Mouse (Mus musculus) MN1 (cell line): ENCODE results near the gene Olfr229.
"Not testable (repeated sequence)": the region's sequence is repeated elsewhere in the genome, so short reads cannot be mapped to it uniquely, and the experiment has no call there.

Source experiments
- DNase-seq: peaks from one replicate; pipeline ENCODE4 v3.0.0-alpha.2; 2016; ENCODE audit warnings: low spot score

The Olfr229 gene

DNA sequence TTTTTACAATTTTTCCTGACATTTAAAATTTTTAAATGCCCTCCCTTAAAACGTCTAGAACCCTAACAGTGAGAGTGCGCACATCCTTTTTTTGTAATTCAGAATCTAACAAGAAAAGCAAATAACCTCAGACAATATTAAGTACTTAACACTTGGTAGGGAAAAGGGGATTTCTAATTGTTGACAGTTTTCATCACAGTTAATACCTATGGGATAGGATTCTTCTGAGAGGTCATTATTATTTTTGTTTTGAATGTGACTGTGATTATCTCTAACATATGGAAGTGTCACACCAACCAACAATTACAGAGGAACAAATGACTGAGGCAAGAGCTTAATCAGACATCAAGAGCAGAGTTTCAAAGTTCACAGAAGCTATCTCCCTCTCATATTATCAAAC, at the start of gene Olfr229:
Olfr229 (plus strand) TSS at position 301 of the 400 bp plus-strand sequence.
- DNase-seq = no peak

DNA sequence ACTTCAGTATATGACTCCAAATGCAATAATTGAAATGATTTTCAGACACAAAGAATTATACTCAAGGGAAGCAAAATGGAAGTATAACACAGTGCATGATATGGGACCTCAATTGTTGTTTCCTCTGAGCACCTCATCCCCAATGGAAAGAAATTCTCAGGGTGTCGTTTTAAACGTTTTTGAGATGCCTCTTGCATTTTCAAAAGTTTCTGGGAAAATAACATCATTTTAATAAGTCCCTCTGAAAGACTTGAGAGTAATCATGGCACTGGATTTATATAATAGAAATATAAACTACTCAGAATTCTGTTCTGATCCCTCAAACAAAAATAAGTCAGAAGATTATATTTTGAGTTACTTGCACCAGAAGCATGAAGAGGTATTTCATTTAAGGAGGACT, 41.0 kb upstream of the Olfr229 start, which contains the start of gene Olfr972:
Olfr972 (plus strand) TSS at position 301 of the 400 bp plus-strand sequence.
- DNase-seq = no peak

DNA sequence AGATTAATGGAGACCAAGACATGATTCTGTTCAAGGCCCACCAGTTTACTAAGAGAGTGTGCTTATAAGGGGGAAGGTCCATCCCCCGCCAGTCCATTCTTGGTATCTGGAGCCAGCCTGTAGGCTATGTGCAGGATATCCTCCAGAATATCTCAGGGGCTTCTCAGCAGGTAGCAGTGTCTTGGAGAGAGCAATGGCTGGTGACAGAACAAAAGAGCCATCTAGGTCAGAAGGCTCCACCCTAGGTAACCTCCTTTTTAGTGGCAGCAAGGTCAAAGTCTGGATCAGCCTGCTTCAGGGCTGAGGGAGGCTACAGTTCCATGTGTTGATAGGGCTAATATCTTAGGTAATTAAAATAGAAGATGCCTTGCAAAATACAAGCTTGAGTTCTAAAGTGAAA, 35.1 kb upstream of the Olfr229 start:
- DNase-seq = not testable (repeated sequence)

DNA sequence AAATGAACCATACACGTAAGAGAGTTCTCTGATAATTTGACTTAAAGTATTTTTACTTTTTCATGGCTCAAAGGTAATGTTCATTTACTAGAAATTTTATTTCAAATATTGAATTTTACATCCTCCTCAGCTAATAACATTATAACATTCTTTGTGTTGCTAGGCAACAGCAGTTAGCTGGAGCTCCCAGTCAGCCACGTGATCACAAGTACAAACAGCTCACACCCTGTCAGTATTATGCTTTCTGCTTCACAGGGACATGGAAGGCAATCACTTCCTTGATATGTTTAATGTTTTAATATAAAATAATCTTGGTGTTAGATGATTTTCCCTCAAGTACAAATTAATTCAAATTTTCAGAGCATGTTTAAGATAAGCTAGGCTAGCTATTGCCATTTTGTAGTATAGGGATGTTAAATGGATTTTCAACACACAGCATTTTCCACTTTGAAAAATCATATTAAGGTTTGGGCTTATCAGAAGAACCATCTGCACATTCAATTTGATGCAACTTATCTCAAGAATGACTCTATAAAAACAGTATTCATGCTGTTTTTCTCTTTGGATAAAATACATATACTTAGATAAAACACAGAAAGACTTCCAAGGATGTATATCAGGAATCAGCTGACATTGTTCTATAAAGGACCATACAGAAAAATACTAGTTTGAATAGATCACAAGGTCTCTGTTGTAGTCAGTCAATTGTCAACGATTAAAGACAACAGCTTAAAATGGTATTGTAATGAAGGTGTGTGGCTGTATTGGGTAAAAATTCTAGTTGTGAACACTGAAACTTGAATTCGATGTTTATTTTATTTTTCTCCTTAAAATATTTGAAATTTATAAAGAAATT, 29.4 kb upstream of the Olfr229 start:
- not testable (repeated sequence) for DNase-seq

DNA sequence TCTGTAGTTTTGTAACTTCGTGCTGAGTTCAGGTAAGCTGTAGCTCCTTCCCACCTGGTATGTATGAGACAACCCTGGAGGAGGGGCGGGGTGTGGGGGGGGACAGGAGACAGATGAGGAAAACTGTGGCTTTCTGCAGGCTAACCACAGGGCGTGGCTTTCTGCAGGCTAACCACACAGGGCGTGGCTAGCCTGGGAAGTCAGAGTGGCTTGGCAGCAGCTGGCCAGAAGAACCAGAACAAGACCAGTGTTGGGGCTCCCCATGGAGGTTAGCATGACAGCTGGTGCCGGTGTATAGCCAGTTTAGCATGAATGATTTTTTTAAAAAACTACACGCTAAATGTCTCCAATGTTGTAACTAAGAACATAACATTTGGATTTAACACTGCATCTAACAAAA, 2.0 kb upstream of the Olfr229 start:
- DNase-seq = no peak

DNA sequence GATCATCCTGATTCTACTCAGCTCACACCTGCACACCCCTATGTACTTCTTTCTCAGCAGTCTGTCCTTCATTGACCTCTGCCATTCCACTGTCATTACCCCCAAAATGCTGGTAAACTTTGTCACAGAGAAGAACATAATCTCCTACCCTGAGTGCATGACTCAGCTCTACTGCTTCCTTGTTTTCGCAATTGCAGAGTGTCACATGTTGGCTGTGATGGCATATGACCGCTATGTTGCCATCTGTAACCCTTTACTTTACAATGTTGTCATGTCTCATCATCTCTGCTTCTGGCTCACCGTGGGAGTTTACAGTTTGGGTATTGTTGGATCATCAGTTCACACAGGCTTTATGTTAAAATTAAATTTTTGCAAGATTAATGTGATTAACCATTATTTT, 2.8 kb downstream of the Olfr229 start:
- DNase-seq = no peak

DNA sequence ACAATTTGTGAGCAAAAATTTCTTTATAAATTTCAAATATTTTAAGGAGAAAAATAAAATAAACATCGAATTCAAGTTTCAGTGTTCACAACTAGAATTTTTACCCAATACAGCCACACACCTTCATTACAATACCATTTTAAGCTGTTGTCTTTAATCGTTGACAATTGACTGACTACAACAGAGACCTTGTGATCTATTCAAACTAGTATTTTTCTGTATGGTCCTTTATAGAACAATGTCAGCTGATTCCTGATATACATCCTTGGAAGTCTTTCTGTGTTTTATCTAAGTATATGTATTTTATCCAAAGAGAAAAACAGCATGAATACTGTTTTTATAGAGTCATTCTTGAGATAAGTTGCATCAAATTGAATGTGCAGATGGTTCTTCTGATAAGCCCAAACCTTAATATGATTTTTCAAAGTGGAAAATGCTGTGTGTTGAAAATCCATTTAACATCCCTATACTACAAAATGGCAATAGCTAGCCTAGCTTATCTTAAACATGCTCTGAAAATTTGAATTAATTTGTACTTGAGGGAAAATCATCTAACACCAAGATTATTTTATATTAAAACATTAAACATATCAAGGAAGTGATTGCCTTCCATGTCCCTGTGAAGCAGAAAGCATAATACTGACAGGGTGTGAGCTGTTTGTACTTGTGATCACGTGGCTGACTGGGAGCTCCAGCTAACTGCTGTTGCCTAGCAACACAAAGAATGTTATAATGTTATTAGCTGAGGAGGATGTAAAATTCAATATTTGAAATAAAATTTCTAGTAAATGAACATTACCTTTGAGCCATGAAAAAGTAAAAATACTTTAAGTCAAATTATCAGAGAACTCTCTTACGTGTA, 21.1 kb downstream of the Olfr229 start:
- not testable (repeated sequence) for DNase-seq

DNA sequence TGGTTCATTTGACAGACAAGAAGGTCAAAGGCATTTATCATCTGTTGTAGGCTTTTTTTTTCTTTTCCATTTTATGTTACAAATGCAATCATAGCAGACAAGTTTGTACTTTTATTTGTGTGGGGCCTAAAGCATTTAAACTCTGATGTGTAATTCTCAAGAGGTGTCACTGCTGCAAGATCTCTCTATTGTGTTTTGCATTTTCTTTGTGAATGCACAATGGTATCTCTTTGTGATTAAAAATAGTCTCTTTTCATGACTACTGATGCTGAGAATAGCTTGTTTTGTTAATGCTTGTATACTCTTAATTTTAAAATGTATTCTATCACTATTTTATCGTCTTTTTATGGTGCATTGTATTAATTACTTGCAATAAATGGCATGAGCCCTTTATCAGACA, 21.7 kb downstream of the Olfr229 start:
- DNase-seq = not testable (repeated sequence)

DNA sequence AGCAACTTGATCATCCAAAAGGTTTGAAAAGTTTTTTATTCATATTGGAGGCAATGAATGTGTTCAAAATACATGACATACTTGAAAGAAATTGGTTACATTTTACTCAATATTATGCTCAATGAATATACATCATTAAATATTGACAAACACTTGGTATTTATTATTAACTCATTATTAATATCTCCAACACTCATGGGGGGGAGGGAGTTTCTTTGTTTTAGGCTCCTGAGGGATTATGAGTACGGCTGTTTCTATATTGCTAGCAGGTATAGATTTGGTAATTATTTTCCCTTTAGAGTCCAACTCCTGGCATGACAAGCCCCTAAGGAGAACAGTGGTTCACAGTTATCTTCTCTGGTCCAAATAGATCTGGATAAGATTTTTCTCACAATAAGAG, 30.1 kb downstream of the Olfr229 start, which contains the start of gene Olfr974:
Olfr974 (plus strand) TSS at position 301 of the 400 bp plus-strand sequence.
- no peak for DNase-seq

DNA sequence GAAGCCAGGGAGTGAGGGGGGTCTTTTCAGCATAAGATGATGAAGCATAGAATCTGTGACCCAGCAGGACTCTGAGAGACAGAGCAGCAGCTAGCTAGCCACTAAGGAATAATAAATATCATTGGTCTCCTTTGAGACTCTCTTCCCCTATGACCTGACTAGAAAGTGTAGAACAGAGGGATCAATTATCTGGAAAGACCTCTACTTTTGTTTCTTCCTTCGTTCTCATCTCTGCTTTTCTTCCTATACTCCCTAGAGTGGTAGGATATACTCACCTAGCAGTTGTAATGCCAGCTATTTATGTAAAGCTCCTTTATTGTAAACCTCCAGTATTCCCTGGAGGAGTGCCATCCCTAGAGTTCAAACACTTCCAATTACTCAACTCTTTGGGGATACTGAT, 44.8 kb downstream of the Olfr229 start, which contains the start of gene Olfr975:
Olfr975 (minus strand) TSS at position 101 of the 400 bp plus-strand sequence.
- no peak for DNase-seq

DNA sequence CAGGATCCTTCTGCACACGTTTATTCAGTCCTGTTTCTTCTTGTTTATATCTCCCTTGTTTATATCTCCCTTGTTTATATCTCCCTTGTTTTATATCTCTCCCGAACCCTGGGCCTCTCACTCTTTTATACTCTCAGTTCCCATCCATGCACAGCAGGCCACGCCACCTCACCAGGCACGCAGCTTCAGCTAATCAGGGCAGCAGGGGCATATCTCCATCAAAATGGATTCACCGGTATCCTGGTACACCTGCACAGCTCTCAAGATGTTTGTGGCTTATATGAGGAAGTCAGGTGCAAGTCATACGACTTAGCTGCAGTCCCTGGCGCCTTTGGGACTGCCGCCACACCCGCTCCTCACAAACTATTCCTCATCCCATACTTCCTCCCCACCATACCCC, 53.9 kb downstream of the Olfr229 start, which contains the start of gene Olfr976:
Olfr976 (minus strand) TSS at position 101 of the 400 bp plus-strand sequence.
- not testable (repeated sequence) for DNase-seq
